Mouse (Mus musculus) neural tube, embryonic 13.5 days (tissue): ENCODE results near the gene Cit. TPM values are rescaled to one million over a fixed set of nuclear protein-coding genes. Genes with fewer than 3 reads are reported as not detected.

Source experiments
- ATAC-seq: fragments of 200-750 bp; cut with Nextera tagmentation; 2 replicates; pipeline ENCODE4 v1.8.0; 2017; ENCODE audit warnings: low read depth, mild to moderate bottlenecking, moderate TSS enrichment, moderate library complexity
- H3K27ac ChIP-seq: fragments of 300-500 bp; sonication (generic); replicated peaks from 2 replicates; pipeline ENCODE4 v1.5.1; 2015; ENCODE audit warnings: moderate library complexity, mild to moderate bottlenecking, inconsistent platforms
- H3K27me3 ChIP-seq: fragments of 300-500 bp; sonication (generic); 2 replicates; pipeline ENCODE4 v1.6.1; 2015; ENCODE audit warnings: mild to moderate bottlenecking, inconsistent platforms
- H3K36me3 ChIP-seq: fragments of 300-500 bp; sonication (generic); 2 replicates; pipeline ENCODE4 v1.6.1; 2015; ENCODE audit warnings: mild to moderate bottlenecking, inconsistent platforms
- H3K4me1 ChIP-seq: fragments of 300-500 bp; sonication (generic); replicated peaks from 2 replicates; pipeline ENCODE4 v1.6.1; 2015; ENCODE audit warnings: inconsistent platforms
- H3K4me2 ChIP-seq: fragments of 300-500 bp; sonication (generic); 2 replicates; pipeline ENCODE4 v1.6.1; 2015; ENCODE audit warnings: inconsistent platforms, mild to moderate bottlenecking, moderate library complexity
- H3K4me3 ChIP-seq: fragments of 300-500 bp; sonication (generic); 2 replicates; pipeline ENCODE4 v1.5.1; 2015; ENCODE audit warnings: mild to moderate bottlenecking, inconsistent platforms
- H3K9ac ChIP-seq: fragments of 300-500 bp; sonication (generic); 2 replicates; pipeline ENCODE4 v1.6.1; 2015; ENCODE audit warnings: moderate library complexity, mild to moderate bottlenecking, inconsistent platforms
- H3K9me3 ChIP-seq: fragments of 300-500 bp; sonication (generic); 2 replicates; pipeline ENCODE4 v1.6.1; 2016; ENCODE audit warnings: inconsistent platforms
- WGBS: fragments of 180-500 bp; shearing (Covaris S2); methylation state at CpG from one replicate; pipeline ENCODE4 v1.1.7; 2015; 5-methylcytosine and 5-hydroxymethylcytosine counted together
- polyA plus RNA-seq: library from polyadenylated mRNA; unstranded; fragments of >200 nt; fragmentation: Nextera tagmentation; extraction: Ambion mirVana; gene quantifications from 2 replicates; pipeline ENCODE4 v1.2.1, GENCODE M21; 2015

Cit gene
- polyA plus RNA-seq, 1 experiment from 2014 or later: 16.6 TPM

DNA sequence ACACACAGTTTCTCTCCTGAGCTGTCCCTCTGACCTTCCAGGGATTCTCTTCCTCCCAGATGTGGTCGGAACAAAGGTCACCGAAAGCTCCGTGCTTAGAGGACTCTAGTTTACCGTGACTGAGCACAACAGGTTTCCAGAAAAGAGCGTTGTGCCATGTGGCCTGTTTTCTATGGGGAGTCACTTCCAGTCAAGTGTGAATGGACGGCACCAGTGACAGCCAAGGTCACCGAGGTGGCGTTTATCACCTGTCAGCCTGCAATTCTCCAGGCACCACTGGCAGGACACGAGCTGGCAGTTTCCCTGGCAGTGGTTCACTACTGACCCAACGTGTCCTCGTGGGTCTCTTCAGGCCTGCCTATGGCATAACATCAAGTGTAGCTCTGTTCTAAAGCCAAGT is 174.3 kb downstream of the Cit start:
- ATAC-seq: no peak
- 81% methylated on average over 11 of the region's 11 CpGs for WGBS
- Histone ChIP-seq H3K36me3 (peaks cover 81% of the 10 kb centered on the region), H3K4me1 (peaks cover 20% of the 10 kb centered on the region), H3K9ac (no peak overlapping the region), H3K9me3 (no peaks in the 10 kb centered on the region), H3K27me3 (no peaks in the 10 kb centered on the region), H3K4me3 (no peak overlapping the region), H3K4me2 (no peak overlapping the region), H3K27ac (no peak overlapping the region)

DNA sequence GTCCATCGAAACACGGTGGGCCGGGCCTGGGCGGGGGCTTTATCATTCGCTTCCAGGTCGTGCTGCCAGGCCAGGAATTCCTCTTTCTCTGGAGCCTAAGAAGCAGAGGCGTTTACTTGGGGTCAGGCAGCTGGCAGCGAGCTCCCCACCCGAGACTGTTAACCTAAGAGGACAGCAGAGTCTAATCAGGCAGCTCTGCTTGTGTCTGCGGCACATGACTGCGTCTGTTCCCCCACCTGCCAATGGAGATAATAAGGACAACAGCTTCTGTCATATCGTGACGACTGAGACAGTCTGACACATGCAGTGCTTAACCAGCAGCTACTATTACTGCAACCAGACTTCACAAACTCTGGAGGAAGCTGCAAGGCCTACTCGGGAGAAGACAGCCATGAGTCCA is 176.5 kb downstream of the Cit start:
- H3K9me3 ChIP-seq: no peaks in the 10 kb centered on the region
- H3K4me2 ChIP-seq: no peak overlapping the region
- H3K27ac ChIP-seq: no peak overlapping the region
- ATAC-seq: no peak
- H3K9ac ChIP-seq: no peak overlapping the region
- H3K36me3 ChIP-seq: peaks cover 59% of the 10 kb centered on the region
- no peaks in the 10 kb centered on the region for H3K27me3 ChIP-seq
- 94% methylated on average over 14 of the region's 14 CpGs for WGBS
- peaks cover 20% of the 10 kb centered on the region for H3K4me1 ChIP-seq
- H3K4me3 ChIP-seq: no peak overlapping the region

DNA sequence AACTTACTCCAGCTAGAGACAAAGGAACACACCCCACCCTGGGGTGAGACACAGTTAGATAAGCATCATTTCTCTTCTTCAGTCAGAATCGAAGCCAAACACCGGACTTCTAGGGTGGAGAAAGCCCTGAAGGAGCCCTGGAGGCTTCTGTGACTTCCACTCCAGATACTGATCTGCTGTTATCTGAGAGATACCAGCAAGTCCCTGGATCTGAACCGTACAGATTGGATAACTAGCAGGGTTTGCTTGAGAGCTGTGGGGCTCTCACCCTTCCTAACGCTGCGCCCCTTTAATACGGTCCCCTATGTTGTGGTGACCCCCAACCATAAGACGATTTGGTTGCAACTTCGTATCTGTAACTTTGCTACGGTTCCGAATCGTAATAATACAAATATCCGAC is 177.1 kb downstream of the Cit start:
- 95% methylated on average over 12 of the region's 12 CpGs for WGBS
- peak overlapping the region; percentile 91; the same call in 1 of the 2 replicates for H3K4me2 ChIP-seq
- peaks cover 20% of the 10 kb centered on the region for H3K4me1 ChIP-seq
- no peak overlapping the region for H3K9ac ChIP-seq
- H3K9me3 ChIP-seq: no peaks in the 10 kb centered on the region
- no peak overlapping the region for H3K27ac ChIP-seq
- ATAC-seq: no peak
- H3K27me3 ChIP-seq: no peaks in the 10 kb centered on the region
- peaks cover 53% of the 10 kb centered on the region for H3K36me3 ChIP-seq
- no peak overlapping the region for H3K4me3 ChIP-seq

DNA sequence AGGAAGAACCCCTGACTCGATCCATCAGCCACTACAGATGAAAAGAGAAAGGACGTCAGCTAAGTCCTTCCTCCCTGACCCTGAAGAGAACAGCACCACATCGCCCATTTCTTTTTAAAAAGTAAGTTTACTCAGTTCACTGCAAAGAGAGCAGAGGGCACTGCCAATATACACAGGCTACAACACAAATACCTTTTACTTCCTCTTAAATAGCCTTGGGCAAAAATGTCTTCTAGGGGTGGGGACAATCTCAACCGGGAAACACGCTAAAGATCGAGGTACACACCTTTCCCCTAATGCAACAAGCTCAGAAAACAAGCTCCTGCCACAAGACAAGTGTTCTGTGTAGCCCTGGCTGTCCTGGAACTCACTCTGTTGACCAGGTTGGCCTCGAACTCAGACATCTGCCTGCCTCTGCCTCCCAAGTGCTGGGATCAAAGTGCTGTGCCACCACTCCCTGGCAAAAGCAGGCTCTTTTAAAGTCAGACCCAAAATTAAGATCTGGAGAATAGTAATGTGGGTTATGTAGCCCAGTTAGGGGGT is 177.7 kb downstream of the Cit start:
- H3K27me3 ChIP-seq: no peaks in the 10 kb centered on the region
- peak overlapping the region; percentile 92 for H3K4me3 ChIP-seq
- 88% methylated on average over 7 of the region's 7 CpGs for WGBS
- peaks cover 20% of the 10 kb centered on the region for H3K4me1 ChIP-seq
- no peak for ATAC-seq
- H3K36me3 ChIP-seq: peaks cover 48% of the 10 kb centered on the region
- peak overlapping the region; percentile 91 for H3K4me2 ChIP-seq
- H3K9me3 ChIP-seq: no peaks in the 10 kb centered on the region
- H3K9ac ChIP-seq: peak overlapping the region; percentile 85; the same call in 1 of the 2 replicates
- H3K27ac ChIP-seq: 0 out of 2 replicates have a peak overlapping the region, but pooled peaks have one; percentile 18

DNA sequence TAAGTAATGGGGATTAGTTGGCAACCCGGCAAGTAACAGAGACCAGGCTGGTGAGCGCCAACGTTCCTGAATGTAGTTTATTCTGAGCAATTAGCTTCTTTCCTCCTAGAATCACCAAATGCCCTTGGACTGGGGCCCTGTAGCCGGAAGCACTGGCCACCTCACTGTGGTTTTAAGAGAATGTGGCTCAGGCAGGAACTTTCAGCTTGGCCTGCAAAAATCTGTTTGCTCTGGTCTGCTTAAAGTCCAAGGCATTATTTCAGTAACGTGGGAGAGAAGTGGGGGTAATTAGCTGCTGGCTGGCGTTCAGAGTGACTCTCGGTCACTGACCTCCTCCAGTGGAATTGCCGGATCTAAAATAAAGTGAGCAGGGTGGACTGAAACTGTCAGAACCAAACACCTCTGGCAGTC is 178.2 kb downstream of the Cit start:
- Histone ChIP-seq H3K27me3 (no peaks in the 10 kb centered on the region), H3K27ac (no peak overlapping the region), H3K4me2 (peak overlapping the region; percentile 91), H3K36me3 (peaks cover 42% of the 10 kb centered on the region), H3K4me3 (peak overlapping the region; percentile 92), H3K9ac (peak overlapping the region; percentile 85), H3K4me1 (peaks cover 20% of the 10 kb centered on the region), H3K9me3 (no peaks in the 10 kb centered on the region)
- no peak for ATAC-seq
- 27% methylated on average over 8 of the region's 8 CpGs for WGBS

DNA sequence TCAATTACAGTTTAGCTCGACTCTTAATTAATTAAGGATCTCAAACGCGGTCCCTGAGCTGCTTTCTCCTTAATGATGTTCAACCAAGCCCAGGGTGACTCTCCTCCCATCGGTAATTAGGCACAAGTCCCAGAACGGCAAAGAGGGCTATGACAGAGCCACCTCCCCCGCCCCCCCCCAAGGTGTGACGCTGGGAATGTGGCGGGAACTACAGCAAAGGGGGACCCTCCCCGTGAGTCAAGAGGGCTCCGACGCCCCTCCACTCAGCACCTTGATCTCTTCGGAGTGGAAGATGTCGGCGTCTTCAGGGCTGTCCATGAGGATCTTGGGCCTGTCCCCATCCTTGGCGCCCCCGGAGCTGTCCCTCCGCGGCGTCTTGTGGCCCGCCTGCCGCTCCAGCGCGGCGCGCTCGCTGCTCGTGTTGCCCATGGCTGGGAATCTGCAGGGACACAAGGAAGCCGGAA is 178.8 kb downstream of the Cit start:
- H3K27ac ChIP-seq: peak overlapping the region; percentile 81
- no peaks in the 10 kb centered on the region for H3K27me3 ChIP-seq
- H3K9ac ChIP-seq: peak overlapping the region; percentile 85
- peak; percentile 80 for ATAC-seq
- H3K36me3 ChIP-seq: peaks cover 36% of the 10 kb centered on the region
- no peaks in the 10 kb centered on the region for H3K9me3 ChIP-seq
- H3K4me3 ChIP-seq: peak overlapping the region; percentile 92
- H3K4me1 ChIP-seq: peaks cover 20% of the 10 kb centered on the region
- WGBS: under 1% methylated on average over 27 of the region's 28 CpGs
- H3K4me2 ChIP-seq: peak overlapping the region; percentile 91

DNA sequence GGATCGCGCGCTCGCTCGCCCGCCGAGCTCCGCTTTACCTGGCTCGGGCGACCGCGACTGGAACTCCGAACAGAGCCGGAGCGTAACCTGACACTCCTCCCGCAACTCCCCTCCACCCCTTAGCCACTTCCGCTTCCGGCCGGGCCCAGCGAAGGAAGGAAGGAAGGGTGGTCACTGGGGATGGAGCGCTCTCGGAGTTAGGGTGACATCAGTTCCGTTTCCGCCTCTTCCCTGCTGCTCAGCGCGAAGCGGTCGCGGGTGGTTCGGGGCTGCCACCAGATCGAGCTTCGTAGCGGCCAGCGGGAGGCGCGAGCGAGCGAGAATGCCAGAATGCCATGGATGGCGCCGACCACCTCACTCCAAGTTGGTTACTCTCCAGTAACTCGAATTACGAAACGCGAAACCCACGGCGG is 179.3 kb downstream of the Cit start, which contains the start of gene Prkab1:
TSS of gene Prkab1 (minus strand) at position 182 of the 413 bp plus-strand sequence.
- peak within 1 kb of the TSS; percentile 85 for H3K9ac ChIP-seq
- H3K9me3 ChIP-seq: no peaks in the 10 kb centered on the region
- peak within 1 kb of the TSS; percentile 92 for H3K4me3 ChIP-seq
- no peaks in the 10 kb centered on the region for H3K27me3 ChIP-seq
- peak within 1 kb of the TSS; percentile 81 for H3K27ac ChIP-seq
- H3K4me2 ChIP-seq: peak within 1 kb of the TSS; percentile 91
- H3K36me3 ChIP-seq: peaks cover 31% of the 10 kb centered on the region
- WGBS: under 1% methylated on average over 46 of the region's 46 CpGs
- H3K4me1 ChIP-seq: peaks cover 20% of the 10 kb centered on the region
- peak; percentile 98 for ATAC-seq

DNA sequence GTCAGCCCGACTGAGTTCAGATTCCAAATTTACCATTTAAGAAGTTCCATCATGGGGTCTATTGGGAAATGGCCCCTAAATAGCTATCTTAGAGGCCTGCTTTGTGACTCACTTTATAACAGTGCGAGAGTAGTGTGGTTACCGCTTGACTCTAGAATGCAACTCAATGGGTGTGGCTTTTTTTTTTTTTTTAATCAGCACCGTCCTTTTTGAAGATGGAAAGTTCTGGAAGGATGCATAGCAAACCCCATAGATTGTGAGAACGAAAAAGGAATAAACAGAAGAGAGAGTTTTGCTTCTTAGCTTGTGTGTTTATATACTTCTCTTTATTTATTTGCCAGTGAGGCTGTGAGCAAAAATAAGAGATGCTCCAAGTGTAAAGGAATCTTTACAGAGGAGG is 181.0 kb downstream of the Cit start:
- 94% methylated on average over 5 of the region's 5 CpGs for WGBS
- H3K36me3 ChIP-seq: peaks cover 14% of the 10 kb centered on the region
- H3K4me2 ChIP-seq: no peak overlapping the region
- no peak overlapping the region for H3K9ac ChIP-seq
- H3K4me1 ChIP-seq: peaks cover 25% of the 10 kb centered on the region
- ATAC-seq: no peak
- H3K27me3 ChIP-seq: peaks cover 4% of the 10 kb centered on the region; the same call in 1 of the 2 replicates
- H3K27ac ChIP-seq: no peak overlapping the region
- H3K4me3 ChIP-seq: no peak overlapping the region
- H3K9me3 ChIP-seq: no peaks in the 10 kb centered on the region

DNA sequence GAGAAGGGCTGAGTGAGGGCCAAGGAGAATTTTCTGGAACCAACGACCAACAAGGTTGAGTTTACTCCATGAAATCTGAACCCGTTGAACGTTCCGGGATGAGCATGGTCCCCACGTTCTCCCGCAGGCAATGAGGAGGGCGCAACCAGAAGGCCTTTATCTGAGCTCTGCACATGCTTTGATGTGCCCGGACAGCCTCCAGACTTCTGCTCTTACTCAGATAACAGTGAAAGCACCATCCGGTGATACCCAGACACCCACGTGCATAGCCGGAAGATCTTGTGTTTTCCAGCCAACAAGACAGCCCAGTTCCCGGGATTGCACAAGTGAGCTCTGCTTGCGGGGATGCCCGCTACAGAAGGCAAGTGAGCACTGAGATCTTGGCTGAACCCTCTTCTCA is 181.5 kb downstream of the Cit start:
- ATAC-seq: no peak
- no peak overlapping the region for H3K4me3 ChIP-seq
- H3K36me3 ChIP-seq: peaks cover 9% of the 10 kb centered on the region
- no peak overlapping the region for H3K9ac ChIP-seq
- H3K9me3 ChIP-seq: no peaks in the 10 kb centered on the region
- no peak overlapping the region for H3K27ac ChIP-seq
- WGBS: 90% methylated on average over 14 of the region's 14 CpGs
- no peak overlapping the region for H3K4me2 ChIP-seq
- peaks cover 4% of the 10 kb centered on the region; the same call in 1 of the 2 replicates for H3K27me3 ChIP-seq
- H3K4me1 ChIP-seq: peaks cover 25% of the 10 kb centered on the region

DNA sequence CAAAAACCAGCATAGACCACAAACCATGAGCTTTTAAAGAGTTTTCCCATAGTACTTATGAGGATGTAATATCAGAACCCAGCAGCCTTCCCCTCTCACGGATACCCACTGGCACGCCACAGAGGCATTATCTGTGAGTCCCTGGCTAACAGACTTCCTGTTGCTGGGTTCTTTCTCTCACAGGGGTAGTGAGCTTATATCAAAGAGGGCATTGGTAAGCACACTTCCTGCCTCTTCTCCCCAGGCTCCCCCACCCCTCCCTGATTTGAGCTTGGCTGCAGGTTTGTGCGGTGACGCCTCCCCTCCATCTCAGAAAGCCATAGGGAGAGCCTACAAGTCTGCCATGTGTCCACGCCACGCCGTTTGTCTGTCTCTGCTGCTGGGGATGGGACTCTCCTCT is 184.0 kb downstream of the Cit start:
- H3K4me3 ChIP-seq: no peak overlapping the region
- peaks cover 4% of the 10 kb centered on the region; the same call in 1 of the 2 replicates for H3K27me3 ChIP-seq
- WGBS: 78% methylated on average over 7 of the region's 7 CpGs
- H3K27ac ChIP-seq: no peak overlapping the region
- no peak overlapping the region for H3K4me2 ChIP-seq
- H3K9me3 ChIP-seq: no peaks in the 10 kb centered on the region
- ATAC-seq: no peak
- H3K4me1 ChIP-seq: peaks cover 5% of the 10 kb centered on the region
- H3K36me3 ChIP-seq: no peaks in the 10 kb centered on the region
- H3K9ac ChIP-seq: no peak overlapping the region

DNA sequence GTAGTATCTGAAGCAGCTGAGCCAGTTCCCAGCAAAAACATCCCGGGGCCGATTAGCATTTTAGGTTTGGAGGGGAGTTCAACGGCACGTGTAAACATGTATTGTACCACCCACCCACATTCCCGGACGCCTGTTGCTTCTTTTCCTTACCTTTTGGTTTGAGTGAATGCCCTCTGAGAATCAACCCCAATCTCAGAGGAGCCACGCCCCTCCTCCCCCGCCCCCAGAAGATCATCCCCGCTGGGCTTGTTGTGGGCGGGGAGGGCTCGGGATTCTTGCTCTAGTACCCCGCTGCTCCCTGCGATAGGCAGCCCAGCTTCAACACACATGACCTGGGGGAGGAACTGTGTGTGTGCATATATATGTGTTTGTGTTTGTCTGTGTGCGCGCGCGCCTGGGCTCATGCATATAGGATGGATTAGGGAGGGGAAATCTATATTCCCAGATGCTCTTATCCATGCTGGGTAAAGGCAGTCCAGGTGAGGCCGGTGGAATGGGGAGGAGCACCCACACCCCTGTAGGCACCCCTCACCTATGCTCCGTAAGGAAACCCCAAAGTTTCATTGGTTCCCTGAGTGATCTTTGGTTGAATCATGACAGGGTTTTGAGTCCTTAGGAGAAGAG is 185.6 kb downstream of the Cit start:
- Histone ChIP-seq H3K9me3 (no peaks in the 10 kb centered on the region), H3K4me2 (peak overlapping the region; percentile 46), H3K9ac (peak overlapping the region; percentile 44; the same call in 1 of the 2 replicates), H3K27ac (no peak overlapping the region), H3K4me3 (peak overlapping the region; percentile 13; the same call in 1 of the 2 replicates), H3K27me3 (peaks cover 4% of the 10 kb centered on the region; the same call in 1 of the 2 replicates), H3K36me3 (no peaks in the 10 kb centered on the region), H3K4me1 (peaks cover 5% of the 10 kb centered on the region)
- peak; percentile 71; the same call in 1 of the 2 replicates for ATAC-seq
- 5% methylated on average over 19 of the region's 19 CpGs for WGBS

DNA sequence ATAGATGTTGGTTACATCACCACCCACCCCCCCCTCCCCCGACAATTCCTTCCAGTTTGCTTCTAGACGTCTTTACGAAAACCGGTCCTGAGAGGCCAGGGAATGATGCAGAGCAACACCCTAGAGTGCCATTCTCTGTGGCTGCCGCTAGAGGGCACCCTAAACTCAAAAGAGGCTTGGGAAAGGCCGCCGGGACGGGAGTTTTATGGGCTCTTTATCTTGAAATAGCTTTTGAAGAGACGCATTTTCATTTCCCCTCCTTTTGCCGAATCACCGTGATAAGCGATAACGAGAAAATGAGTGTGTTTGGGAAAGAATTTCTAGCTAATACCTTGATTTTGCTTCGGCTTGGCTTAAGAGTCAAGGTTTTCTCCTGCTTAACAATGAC is 186.1 kb downstream of the Cit start:
- Histone ChIP-seq H3K4me2 (peak overlapping the region; percentile 46), H3K4me1 (peaks cover 5% of the 10 kb centered on the region), H3K9ac (peak overlapping the region; percentile 44; the same call in 1 of the 2 replicates), H3K27ac (0 out of 2 replicates have a peak overlapping the region, but pooled peaks have one; percentile 18), H3K36me3 (no peaks in the 10 kb centered on the region), H3K9me3 (no peaks in the 10 kb centered on the region), H3K4me3 (no peak overlapping the region), H3K27me3 (peaks cover 4% of the 10 kb centered on the region; the same call in 1 of the 2 replicates)
- ATAC-seq: no peak
- WGBS: 4% methylated on average over 14 of the region's 14 CpGs
